Mouse (Mus musculus) urinary bladder, adult 18-20 months (tissue): Measurements from ENCODE around the gene Pip4k2b.
"Not testable (repeated sequence)": the region's sequence is repeated elsewhere in the genome, so short reads cannot be mapped to it uniquely, and the experiment has no call there.

Source experiments
- DNase-seq, 2 experiments: peaks; one replicate each; pipeline ENCODE4 v3.0.0; 2022; ENCODE audit warnings: low spot score in 2 of 2, mixed read lengths in 2 of 2

Gene Pip4k2b

GRCm38 (mm10) chr11:97753277-97753676 is 8.8 kb upstream of the Pip4k2b start:
- no peak for DNase-seq

GRCm38 (mm10) chr11:97748496-97748895 is 4.0 kb upstream of the Pip4k2b start:
- no peak for DNase-seq

DNA sequence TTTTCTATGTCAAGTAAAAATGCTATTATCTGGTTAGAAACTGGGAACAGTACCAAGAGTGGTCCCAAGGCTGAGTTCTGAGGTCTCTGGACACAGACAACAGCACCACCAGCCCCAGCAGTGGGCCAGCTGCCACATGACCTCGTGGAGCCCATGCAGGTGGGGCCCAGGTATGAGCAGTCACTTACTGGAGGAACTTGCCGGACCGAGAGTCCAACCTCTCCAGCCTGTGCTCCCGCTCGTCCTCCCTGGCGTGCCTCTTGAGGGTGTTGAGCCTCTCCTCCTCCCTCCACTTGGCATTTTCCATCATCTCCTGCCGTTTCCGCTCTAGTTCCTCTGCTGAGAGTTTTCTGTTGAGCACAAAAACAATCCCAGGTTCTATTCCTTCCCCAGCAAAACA is 3.3 kb upstream of the Pip4k2b start:
- DNase-seq: no peak

GRCm38 (mm10) chr11:97745331-97745721 is 822 bp upstream of the Pip4k2b start:
- DNase-seq: no peak

GRCm38 (mm10) chr11:97744718-97745330 is 320 bp upstream of the Pip4k2b start:
- peak; percentile 97 to 100 for DNase-seq

- DNase-seq: no peak
Observed at GRCm38 (mm10) chr11:97743423-97743822, 1.1 kb downstream of the Pip4k2b start.

GRCm38 (mm10) chr11:97742591-97742990 is 1.9 kb downstream of the Pip4k2b start:
- no peak for DNase-seq

DNA sequence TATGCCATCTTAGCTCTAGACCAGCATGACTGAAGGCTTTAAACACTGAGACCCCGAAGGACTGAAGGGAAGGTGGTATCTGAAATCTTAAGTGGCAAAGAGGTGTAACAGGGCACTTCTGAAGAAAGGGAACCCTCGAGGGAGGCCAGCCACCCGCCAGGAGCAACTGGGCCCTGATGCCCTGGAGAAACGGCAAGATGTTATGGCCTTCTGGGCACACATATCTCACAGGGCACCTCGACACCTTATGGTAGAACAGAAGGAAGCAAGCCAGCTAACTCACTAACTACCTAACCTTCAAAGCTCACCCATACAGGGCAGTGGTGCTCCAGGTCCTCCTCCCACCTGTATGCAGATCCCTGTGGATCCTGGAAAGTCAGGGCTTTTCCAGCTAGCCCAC is 2.3 kb downstream of the Pip4k2b start:
- DNase-seq: no peak

- no peak for DNase-seq
Observed at GRCm38 (mm10) chr11:97740190-97740589, 4.3 kb downstream of the Pip4k2b start.

- DNase-seq: no peak
Observed at GRCm38 (mm10) chr11:97739155-97739554, 5.3 kb downstream of the Pip4k2b start.

DNA sequence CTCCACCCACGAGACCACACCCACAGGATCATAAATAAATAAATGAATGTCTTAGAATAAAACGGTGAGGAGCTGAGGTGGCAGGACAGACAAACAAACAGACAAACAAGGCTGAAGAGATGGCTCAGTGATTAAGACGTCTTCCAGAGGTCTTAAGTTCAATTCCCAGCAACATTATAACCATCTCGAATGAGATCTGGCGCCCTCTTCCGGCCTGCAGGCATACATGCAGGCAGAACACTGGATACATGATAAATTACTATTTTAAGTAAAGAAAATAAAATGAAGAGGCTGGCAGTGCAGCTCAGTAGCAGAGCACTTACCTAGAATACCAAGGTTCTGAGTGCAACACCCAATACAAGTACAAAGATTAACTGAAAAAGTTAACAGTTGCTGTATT is 5.8 kb downstream of the Pip4k2b start:
- DNase-seq: no peak

DNA sequence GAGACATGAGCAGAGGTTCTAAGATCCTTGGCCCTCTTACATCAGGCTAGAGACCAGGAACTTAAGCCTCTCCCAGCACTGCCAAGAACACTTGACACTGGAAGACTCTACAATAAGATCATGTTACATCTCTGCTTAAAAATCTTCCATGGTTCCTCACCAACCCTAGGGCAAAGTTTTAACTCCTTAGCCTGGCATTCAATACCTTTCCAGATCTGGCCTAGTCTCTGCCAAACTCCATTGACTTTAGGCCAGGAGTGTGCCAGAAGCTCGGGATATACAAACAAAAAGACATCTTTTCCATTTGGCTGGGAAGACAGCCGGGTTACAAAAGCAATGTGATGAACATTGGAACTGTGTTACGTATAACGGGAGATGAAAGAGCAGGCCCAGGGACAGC is 6.9 kb downstream of the Pip4k2b start:
- no peak for DNase-seq

- DNase-seq: no peak
Observed at GRCm38 (mm10) chr11:97736645-97737044, 7.9 kb downstream of the Pip4k2b start.

DNA sequence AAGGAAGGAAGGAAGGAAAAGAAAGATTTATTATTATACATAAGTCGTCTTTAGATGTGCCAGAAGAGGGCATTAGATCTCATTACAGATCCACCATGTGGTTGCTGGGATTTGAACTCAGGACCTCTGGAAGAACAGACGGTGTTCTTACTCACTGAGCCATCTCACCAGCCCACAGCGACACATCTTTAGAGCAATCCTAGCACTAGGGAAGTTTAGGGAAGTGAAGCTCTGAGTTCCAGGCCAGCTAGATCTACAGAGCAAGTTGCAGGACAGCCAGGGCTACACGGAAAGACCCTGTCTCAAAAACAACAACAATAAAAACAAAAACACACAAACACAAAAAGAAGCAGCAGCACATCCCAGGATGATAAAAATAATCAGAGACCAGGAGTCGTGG is 9.7 kb downstream of the Pip4k2b start:
- DNase-seq: not testable (repeated sequence)

- DNase-seq: no peak
Observed at GRCm38 (mm10) chr11:97733689-97734088, 10.8 kb downstream of the Pip4k2b start.

DNA sequence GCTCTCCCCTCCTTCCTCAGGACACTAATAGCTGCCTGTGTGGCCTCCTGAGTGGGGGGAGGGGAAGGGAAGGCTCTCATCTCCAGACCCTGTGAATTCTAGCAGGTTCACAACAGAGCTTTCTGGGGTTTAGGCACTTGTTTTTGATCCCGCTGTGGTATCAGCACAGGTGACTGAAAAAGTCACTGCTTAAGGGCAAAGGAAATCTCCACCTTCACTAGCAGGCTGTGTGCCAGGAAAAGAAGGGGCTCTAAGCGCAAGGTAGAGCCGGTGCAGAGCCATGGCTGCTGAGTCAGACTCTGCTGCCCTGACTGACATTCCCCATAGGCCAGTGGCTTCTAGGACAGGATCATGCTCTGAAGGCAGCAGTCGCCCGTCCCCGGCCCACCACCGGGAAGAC is 15.8 kb downstream of the Pip4k2b start:
- no peak for DNase-seq

- DNase-seq: no peak
Observed at GRCm38 (mm10) chr11:97728311-97728710, 16.2 kb downstream of the Pip4k2b start.

DNA sequence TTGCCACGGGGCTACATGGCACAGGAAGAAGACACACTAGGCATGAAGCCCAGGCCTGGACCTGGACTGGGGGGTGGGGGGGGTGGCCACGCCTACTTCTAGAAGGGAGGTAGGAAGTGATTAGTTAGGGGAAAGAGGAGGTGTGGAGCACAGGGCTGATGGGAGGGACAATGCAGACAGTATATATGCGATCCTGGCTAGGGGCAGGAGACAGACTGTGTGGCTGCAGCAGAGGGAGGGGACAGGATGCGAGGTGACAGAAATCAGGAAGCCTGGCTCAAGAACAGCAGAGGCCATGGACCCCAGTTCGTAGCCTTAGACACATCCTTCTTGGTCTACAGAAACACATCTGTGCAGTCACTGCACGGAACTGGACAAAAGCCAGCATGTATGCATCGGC is 20.8 kb downstream of the Pip4k2b start:
- no peak for DNase-seq

GRCm38 (mm10) chr11:97721338-97721737 is 23.2 kb downstream of the Pip4k2b start:
- DNase-seq: no peak

DNA sequence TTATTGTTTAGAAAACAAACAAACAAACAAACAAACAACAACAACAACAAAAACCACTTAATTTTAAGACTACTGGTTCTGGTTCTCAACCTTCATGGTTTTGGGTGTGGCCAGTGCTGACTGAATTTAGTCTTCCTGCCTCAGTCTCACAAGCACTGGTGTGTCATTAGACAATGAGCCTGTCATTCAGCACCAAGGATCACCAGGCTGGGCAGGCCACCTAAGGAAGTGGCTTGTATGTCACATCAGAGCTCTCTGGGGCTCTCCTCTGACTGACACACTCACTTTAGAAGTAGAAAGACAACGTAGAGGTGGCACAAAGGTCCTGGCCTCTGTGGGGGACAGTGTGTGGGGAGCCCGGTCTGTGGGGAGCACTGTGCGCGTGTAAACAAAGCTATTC is 25.5 kb downstream of the Pip4k2b start:
- no peak for DNase-seq

- DNase-seq: no peak
Observed at GRCm38 (mm10) chr11:97718281-97718860, 26.1 kb downstream of the Pip4k2b start.

GRCm38 (mm10) chr11:97717369-97718280 is 26.9 kb downstream of the Pip4k2b start:
- DNase-seq: no peak

DNA sequence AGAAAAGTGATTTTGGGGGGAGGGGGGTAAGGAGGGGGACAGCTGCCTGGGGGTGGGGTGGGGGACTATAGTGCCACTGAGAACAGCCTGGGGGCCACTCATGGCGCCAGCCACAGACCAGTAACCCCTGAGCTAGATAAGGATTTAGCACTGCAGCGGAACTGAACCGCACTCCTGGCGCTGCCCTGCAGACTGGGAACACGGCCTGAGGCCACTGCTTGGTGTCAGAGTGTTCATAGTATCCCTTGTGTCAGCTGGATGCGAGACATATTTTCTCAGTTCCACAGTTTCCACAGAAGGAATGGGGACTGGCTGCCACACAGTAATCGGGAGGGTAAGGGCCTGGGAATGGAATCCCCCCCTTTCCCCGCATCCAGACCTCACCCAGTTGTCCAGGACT is 28.5 kb downstream of the Pip4k2b start:
- DNase-seq: no peak
